Mouse (Mus musculus) lung, embryonic 16.5 days (tissue): Measurements from ENCODE around the gene Cep68. TPM values are rescaled to one million over a fixed set of nuclear protein-coding genes. Genes with fewer than 3 reads are reported as not detected.
A peak's percentile ranks its signal among the peaks of the same experiment; 100 is the strongest.

Experiments
- ATAC-seq: fragments of 200-750 bp; cut with Nextera tagmentation; 2 replicates; pipeline ENCODE4 v1.8.0; 2017; ENCODE audit warnings: low read depth, mild to moderate bottlenecking, moderate library complexity
- H3K27ac ChIP-seq: fragments of 300-500 bp; sonication (generic); 2 replicates; pipeline ENCODE4 v1.5.1; 2014; ENCODE audit warnings: mild to moderate bottlenecking, control low read depth, low read length
- H3K27me3 ChIP-seq: fragments of 300-500 bp; sonication (generic); 2 replicates; pipeline ENCODE4 v1.6.1; 2014; ENCODE audit warnings: low read depth, low read length, mixed read lengths; ENCODE audit not compliant: control insufficient read depth, insufficient read depth
- H3K36me3 ChIP-seq: fragments of 300-500 bp; sonication (generic); 2 replicates; pipeline ENCODE4 v1.6.1; 2014; ENCODE audit warnings: low read length; ENCODE audit not compliant: control insufficient read depth, insufficient read depth
- H3K4me1 ChIP-seq: fragments of 300-500 bp; sonication (generic); replicated peaks from 2 replicates; pipeline ENCODE4 v1.6.1; 2014; ENCODE audit warnings: low read length, mixed read lengths; ENCODE audit not compliant: control insufficient read depth, insufficient read depth
- H3K4me2 ChIP-seq: fragments of 300-500 bp; sonication (generic); 2 replicates; pipeline ENCODE4 v1.6.1; 2014; ENCODE audit warnings: low read depth, low read length, control low read depth
- H3K4me3 ChIP-seq: fragments of 300-500 bp; sonication (generic); 2 replicates; pipeline ENCODE4 v1.5.1; 2014; ENCODE audit warnings: mild to moderate bottlenecking, low read length, control low read depth
- H3K9ac ChIP-seq: fragments of 300-500 bp; sonication (generic); 2 replicates; pipeline ENCODE4 v1.6.1; 2014; ENCODE audit warnings: low read length, control low read depth
- H3K9me3 ChIP-seq: fragments of 300-500 bp; sonication (generic); 2 replicates; pipeline ENCODE4 v1.6.1; 2016; ENCODE audit warnings: low read length; ENCODE audit not compliant: control insufficient read depth
- WGBS: fragments of 180-500 bp; shearing (Covaris S2); extraction: QIAGEN DNeasy Blood & Tissue Kit; methylation state at CpG from one replicate; pipeline ENCODE4 v1.1.7; 2014; 5-methylcytosine and 5-hydroxymethylcytosine counted together
- polyA plus RNA-seq: library from polyadenylated mRNA; unstranded; fragments of >200 nt; fragmentation: Nextera tagmentation; extraction: Ambion mirVana; gene quantifications from 2 replicates; pipeline ENCODE4 v1.2.1, GENCODE M21; 2015

Cep68 gene
- polyA plus RNA-seq, 1 experiment from 2014 or later, result 36.8 TPM

DNA sequence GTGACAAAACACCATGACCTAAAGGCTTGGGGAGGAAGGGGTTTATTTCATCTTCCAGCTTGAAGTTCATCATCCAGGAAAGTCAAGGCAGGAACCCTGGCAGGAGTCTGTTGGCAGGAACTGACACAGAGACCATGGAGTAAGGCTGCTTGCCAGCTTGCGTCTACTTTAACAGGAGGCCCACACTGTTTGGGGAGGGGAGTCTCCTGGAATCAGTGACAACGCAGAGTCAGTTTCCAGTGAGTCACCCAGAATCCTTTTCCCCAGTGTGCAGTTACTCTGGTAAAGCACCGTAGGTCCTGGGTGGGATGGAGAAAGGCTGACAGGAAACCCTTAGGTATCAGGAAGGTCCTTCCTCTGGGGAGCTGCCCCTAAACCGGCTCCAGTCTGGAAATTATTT is 5.6 kb upstream of the Cep68 start:
- H3K4me2 ChIP-seq, result no peak overlapping the region
- whole genome bisulfite sequencing, result 65% methylated on average over 4 of the region's 4 CpGs
- no peaks in the 10 kb centered on the region for H3K9me3 ChIP-seq
- H3K27ac ChIP-seq, result no peak overlapping the region
- no peak overlapping the region for H3K9ac ChIP-seq
- no peaks in the 10 kb centered on the region for H3K4me1 ChIP-seq
- no peak overlapping the region for H3K4me3 ChIP-seq
- H3K36me3 ChIP-seq, result no peaks in the 10 kb centered on the region
- ATAC-seq, result no peak
- H3K27me3 ChIP-seq, result no peaks in the 10 kb centered on the region

DNA sequence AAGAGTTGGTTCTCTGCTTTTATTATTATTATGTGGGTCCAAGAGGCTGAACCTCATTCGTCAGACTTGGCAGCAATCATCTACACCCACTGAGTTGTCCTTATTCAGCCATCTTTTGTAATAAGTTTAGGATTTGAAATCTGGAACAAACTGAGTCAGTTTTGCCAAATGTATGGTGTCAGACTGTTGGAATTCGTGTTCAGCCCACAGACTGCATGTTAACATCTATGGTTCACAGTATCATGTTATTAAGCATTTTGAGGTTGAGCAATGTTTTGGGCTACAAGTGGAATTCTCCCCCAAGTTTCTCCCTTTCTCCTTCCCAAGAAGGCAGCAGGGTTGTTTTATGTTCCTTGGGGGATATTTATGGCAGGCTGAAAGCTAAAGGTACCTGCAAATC is 3.9 kb upstream of the Cep68 start:
- no peaks in the 10 kb centered on the region for H3K27me3 ChIP-seq
- H3K9ac ChIP-seq, result no peak overlapping the region
- H3K9me3 ChIP-seq, result no peaks in the 10 kb centered on the region
- 61% methylated on average over 2 of the region's 2 CpGs for whole genome bisulfite sequencing
- H3K4me2 ChIP-seq, result no peak overlapping the region
- no peaks in the 10 kb centered on the region for H3K36me3 ChIP-seq
- peaks cover 3% of the 10 kb centered on the region for H3K4me1 ChIP-seq
- no peak for ATAC-seq
- H3K4me3 ChIP-seq, result no peak overlapping the region
- H3K27ac ChIP-seq, result no peak overlapping the region

DNA sequence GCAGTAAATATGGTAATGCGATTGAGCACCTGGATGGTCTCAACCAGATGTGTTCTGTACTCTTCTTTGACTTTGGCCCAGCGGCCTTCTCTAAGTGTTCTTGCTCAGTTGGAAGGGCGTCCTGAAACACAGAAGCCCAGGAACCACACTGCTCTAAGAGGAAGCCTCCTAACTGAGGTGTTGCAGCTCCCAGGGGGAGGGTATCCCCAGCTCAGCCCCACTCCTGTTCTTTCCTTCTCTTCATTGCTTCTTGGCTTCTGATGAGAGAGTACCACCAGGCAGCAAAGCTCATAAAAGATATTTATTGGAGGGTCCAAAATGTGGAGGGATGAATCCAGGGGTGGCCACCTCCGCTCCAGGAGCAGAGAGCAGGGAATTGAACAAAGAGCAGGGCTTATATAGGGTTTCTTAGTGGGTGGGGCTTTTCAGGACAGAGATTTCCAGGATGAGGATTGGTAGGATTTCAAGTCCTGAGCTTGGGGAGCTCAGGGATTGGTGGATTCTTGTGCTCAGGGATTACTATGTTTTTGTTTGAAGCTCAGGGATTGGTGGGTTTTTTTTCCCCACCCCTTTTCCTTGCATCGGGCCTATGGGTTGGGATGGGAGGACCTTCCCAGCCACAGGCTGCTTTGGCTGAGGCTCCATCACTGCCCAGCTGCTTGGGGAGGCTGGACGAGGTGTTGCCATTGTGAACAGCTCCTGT is 1.4 kb upstream of the Cep68 start:
- Histone ChIP-seq H3K36me3 (no peaks in the 10 kb centered on the region), H3K4me3 (no peak overlapping the region), H3K9ac (no peak overlapping the region), H3K4me1 (peaks cover 23% of the 10 kb centered on the region), H3K4me2 (peak overlapping the region; percentile 92; the same call in 1 of the 2 replicates), H3K27me3 (no peaks in the 10 kb centered on the region), H3K27ac (no peak overlapping the region), H3K9me3 (no peaks in the 10 kb centered on the region)
- 88% methylated on average over 6 of the region's 6 CpGs for WGBS
- no peak for ATAC-seq

- peak; percentile 69 for ATAC-seq
- WGBS, result under 1% methylated on average over 38 of the region's 39 CpGs
- H3K4me3 ChIP-seq, result peak overlapping the region; percentile 91
Observed at GRCm38 (mm10) chr11:20248840-20249239, 389 bp downstream of the Cep68 start.

DNA sequence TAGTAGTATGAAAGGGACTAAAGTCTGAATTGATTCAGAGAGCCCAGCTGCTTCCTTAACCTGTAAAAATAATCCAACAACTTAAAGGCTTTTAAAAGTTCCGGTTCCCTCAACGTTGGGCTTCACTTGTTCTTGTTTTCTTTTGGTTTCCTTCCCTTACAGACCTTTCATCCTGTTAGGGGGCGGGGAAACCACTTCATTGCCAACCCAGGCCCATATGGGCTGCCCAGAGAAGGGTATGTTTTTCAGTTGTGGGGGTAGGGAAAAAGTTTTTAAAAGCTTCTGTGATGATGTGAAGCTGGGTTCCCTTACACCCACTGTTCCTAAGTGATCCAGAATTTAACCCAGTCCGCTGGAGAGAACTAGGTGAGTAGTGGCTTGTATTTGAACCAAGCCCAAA is 952 bp downstream of the Cep68 start:
- H3K4me2 ChIP-seq, result peak overlapping the region; percentile 77
- peak overlapping the region; percentile 95 for H3K9ac ChIP-seq
- 6% methylated on average over 4 of the region's 4 CpGs for WGBS
- no peaks in the 10 kb centered on the region for H3K27me3 ChIP-seq
- H3K27ac ChIP-seq, result peak overlapping the region; percentile 84
- H3K9me3 ChIP-seq, result no peaks in the 10 kb centered on the region
- peaks cover 3% of the 10 kb centered on the region; the same call in 1 of the 2 replicates for H3K36me3 ChIP-seq
- peak overlapping the region; percentile 91 for H3K4me3 ChIP-seq
- H3K4me1 ChIP-seq, result peaks cover 25% of the 10 kb centered on the region
- no peak for ATAC-seq

More at GRCm38 (mm10) chr11:20248840-20249239, 389 bp downstream of the Cep68 start:
- Histone ChIP-seq H3K4me1 (peaks cover 25% of the 10 kb centered on the region), H3K27ac (peak overlapping the region; percentile 84), H3K27me3 (no peaks in the 10 kb centered on the region), H3K4me2 (peak overlapping the region; percentile 77), H3K9ac (peak overlapping the region; percentile 95), H3K36me3 (peaks cover 3% of the 10 kb centered on the region; the same call in 1 of the 2 replicates), H3K9me3 (no peaks in the 10 kb centered on the region)

DNA sequence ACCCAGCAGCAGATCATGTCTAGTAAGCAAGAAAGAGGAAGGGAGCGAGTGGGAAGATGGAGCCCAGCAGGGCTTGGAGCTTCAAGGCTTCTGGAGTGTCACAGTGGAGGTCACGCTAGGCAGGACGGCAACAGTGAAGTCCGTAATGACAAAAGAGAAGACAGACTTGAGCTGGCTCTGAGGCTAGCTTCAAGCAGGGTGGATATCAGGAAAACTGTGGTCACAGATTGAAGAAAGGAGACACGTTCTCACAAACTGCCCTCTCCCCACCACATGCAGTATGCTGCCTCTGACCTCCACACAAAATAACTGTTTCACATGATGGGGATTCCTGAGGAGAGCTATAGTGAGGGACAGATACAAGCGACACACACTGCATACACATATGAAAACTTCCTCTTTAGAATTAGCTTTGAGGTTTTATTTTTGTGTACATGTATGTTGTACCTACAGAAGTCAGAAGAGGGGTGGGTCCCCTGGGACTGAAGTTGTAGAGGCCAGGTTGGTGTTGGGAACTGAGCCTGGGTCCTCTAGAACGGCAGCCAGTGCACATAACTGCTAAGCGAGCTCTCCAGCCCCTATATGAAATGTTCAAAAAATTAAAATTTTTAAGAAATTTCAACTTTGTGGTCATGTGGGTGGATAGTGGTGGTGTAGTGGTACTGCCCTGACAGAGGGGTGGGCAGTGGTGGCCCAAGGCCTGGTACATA is 1.9 kb downstream of the Cep68 start:
- Histone ChIP-seq H3K36me3 (peaks cover 3% of the 10 kb centered on the region; the same call in 1 of the 2 replicates), H3K27me3 (no peaks in the 10 kb centered on the region), H3K9me3 (no peaks in the 10 kb centered on the region), H3K4me2 (peak overlapping the region; percentile 77), H3K27ac (no peak overlapping the region), H3K4me1 (peaks cover 25% of the 10 kb centered on the region), H3K4me3 (peak overlapping the region; percentile 5; the same call in 1 of the 2 replicates), H3K9ac (no peak overlapping the region; the same call in 1 of the 2 replicates)
- no peak for ATAC-seq
- WGBS, result 75% methylated on average over 8 of the region's 8 CpGs

- Histone ChIP-seq H3K27ac (no peak overlapping the region), H3K27me3 (no peaks in the 10 kb centered on the region), H3K4me1 (peaks cover 25% of the 10 kb centered on the region), H3K9me3 (no peaks in the 10 kb centered on the region), H3K36me3 (peaks cover 3% of the 10 kb centered on the region; the same call in 1 of the 2 replicates), H3K4me2 (no peak overlapping the region; the same call in 1 of the 2 replicates), H3K4me3 (no peak overlapping the region), H3K9ac (no peak overlapping the region)
- WGBS, result 28% methylated on average over 1 of the region's 1 CpGs
- ATAC-seq, result no peak
Observed at GRCm38 (mm10) chr11:20246616-20247015, 2.6 kb downstream of the Cep68 start.

GRCm38 (mm10) chr11:20245316-20245715 is 3.9 kb downstream of the Cep68 start:
- Histone ChIP-seq H3K4me1 (peaks cover 25% of the 10 kb centered on the region), H3K4me3 (no peak overlapping the region), H3K9ac (no peak overlapping the region), H3K27me3 (no peaks in the 10 kb centered on the region), H3K4me2 (no peak overlapping the region), H3K27ac (no peak overlapping the region), H3K9me3 (no peaks in the 10 kb centered on the region), H3K36me3 (peaks cover 3% of the 10 kb centered on the region; the same call in 1 of the 2 replicates)
- no peak for ATAC-seq
- WGBS, result 66% methylated on average over 6 of the region's 6 CpGs
